Mouse (Mus musculus) MEL (cell line): Measurements from ENCODE around the gene Ifrd1. TPM values are rescaled to one million over a fixed set of nuclear protein-coding genes. Genes with fewer than 3 reads are reported as not detected.

Experiments used
- DNase-seq: peaks from one replicate; pipeline ENCODE4 v3.0.0; 2011; ENCODE audit warnings: low read depth, low spot score
- H3K27ac ChIP-seq: 2 replicates; pipeline ENCODE4 v1.5.1; 2012; ENCODE audit warnings: low read depth, mild to moderate bottlenecking, control low read depth, low read length, moderate library complexity; ENCODE audit not compliant: control insufficient read depth
- H3K27me3 ChIP-seq, 2 experiments: fragments of 150-350 bp in 1 of 2; sonication (generic) in 1 of 2; 2 replicates each; pipeline ENCODE4 v1.6.1; 2012; ENCODE audit warnings: low read length in 2 of 2, mild to moderate bottlenecking in 2 of 2, improper control_type of control experiment in 1 of 2, moderate library complexity in 1 of 2; ENCODE audit not compliant: insufficient read depth in 2 of 2, control insufficient read depth in 1 of 2
- H3K36me3 ChIP-seq, 2 experiments: 2 replicates each; pipeline ENCODE4 v1.6.1; 2012 to 2014; ENCODE audit warnings: low read length in 2 of 2, improper control_type of control experiment in 1 of 2, inconsistent platforms in 1 of 2, mild to moderate bottlenecking in 1 of 2; ENCODE audit not compliant: insufficient read depth in 2 of 2, control insufficient read depth in 1 of 2
- H3K4me1 ChIP-seq, 2 experiments: fragments of 150-350 bp in 1 of 2; sonication (generic) in 1 of 2; 2 replicates each; pipeline ENCODE4 v1.6.1; 2012; ENCODE audit warnings: low read length in 2 of 2, improper control_type of control experiment in 1 of 2, mild to moderate bottlenecking in 1 of 2; ENCODE audit not compliant: insufficient read depth in 2 of 2, control insufficient read depth in 1 of 2
- H3K4me3 ChIP-seq, 2 experiments: fragments of 150-350 bp in 1 of 2; sonication (generic) in 1 of 2; 2 replicates each; pipeline ENCODE4 v1.5.1; 2012; ENCODE audit warnings: low read depth in 2 of 2, low read length in 2 of 2, mild to moderate bottlenecking in 2 of 2, moderate library complexity in 2 of 2, control low read depth in 1 of 2, improper control_type of control experiment in 1 of 2; ENCODE audit not compliant: control insufficient read depth in 1 of 2, insufficient read depth in 1 of 2
- H3K79me2 ChIP-seq: 2 replicates; pipeline ENCODE4 v1.6.1; 2012; ENCODE audit warnings: mild to moderate bottlenecking, low read length, moderate library complexity; ENCODE audit not compliant: control insufficient read depth, poor library complexity, insufficient read depth
- H3K9ac ChIP-seq: 2 replicates; pipeline ENCODE4 v1.6.1; 2012; ENCODE audit warnings: low read depth, mild to moderate bottlenecking, control low read depth, low read length, moderate library complexity; ENCODE audit not compliant: control insufficient read depth, poor library complexity, severe bottlenecking
- H3K9me3 ChIP-seq: fragments of 150-350 bp; sonication (generic); replicated peaks from 2 replicates; pipeline ENCODE4 v1.6.1; 2012; ENCODE audit warnings: mild to moderate bottlenecking, low read length, improper control_type of control experiment, moderate library complexity; ENCODE audit not compliant: insufficient read depth
- BHLHE40 ChIP-seq: IDR thresholded peaks from 2 replicates; pipeline ENCODE4 v1.6.1; 2012; ENCODE audit warnings: low read depth, mild to moderate bottlenecking, inconsistent platforms, low read length, improper control_type of control experiment, borderline replicate concordance
- CHD1 ChIP-seq: IDR thresholded peaks from 2 replicates; pipeline ENCODE4 v1.6.1; 2012; ENCODE audit warnings: low read depth, mild to moderate bottlenecking, inconsistent platforms, low read length, improper control_type of control experiment
- CHD2 ChIP-seq: IDR thresholded peaks from 2 replicates; pipeline ENCODE4 v1.6.1; 2011; ENCODE audit warnings: low read length, improper control_type of control experiment
- E2F4 ChIP-seq: IDR thresholded peaks from 2 replicates; pipeline ENCODE4 v1.6.1; 2011; ENCODE audit warnings: low read depth, low read length, improper control_type of control experiment, borderline replicate concordance
- ELF1 ChIP-seq: IDR thresholded peaks from 2 replicates; pipeline ENCODE4 v1.6.1; 2014; ENCODE audit warnings: low read depth, mild to moderate bottlenecking, inconsistent platforms, low read length, improper control_type of control experiment, moderate library complexity
- ETS1 ChIP-seq: IDR thresholded peaks from 2 replicates; pipeline ENCODE4 v1.6.1; 2012; ENCODE audit warnings: low read depth, mild to moderate bottlenecking, inconsistent platforms, low read length, improper control_type of control experiment, moderate library complexity
- GABPA ChIP-seq: IDR thresholded peaks from 2 replicates; pipeline ENCODE4 v1.6.1; 2012; ENCODE audit warnings: low read depth, mild to moderate bottlenecking, inconsistent platforms, low read length, improper control_type of control experiment, moderate library complexity
- HCFC1 ChIP-seq: IDR thresholded peaks from 2 replicates; pipeline ENCODE4 v1.6.1; 2012; ENCODE audit warnings: low read depth, mild to moderate bottlenecking, inconsistent platforms, low read length, improper control_type of control experiment, moderate library complexity
- MAX ChIP-seq: IDR thresholded peaks from 2 replicates; pipeline ENCODE4 v1.6.1; 2011; ENCODE audit warnings: low read length, improper control_type of control experiment
- MEF2A ChIP-seq: IDR thresholded peaks from 2 replicates; pipeline ENCODE4 v1.6.1; 2014; ENCODE audit warnings: low read depth, mild to moderate bottlenecking, inconsistent platforms, low read length, improper control_type of control experiment; ENCODE audit not compliant: poor library complexity, insufficient replicate concordance, severe bottlenecking; ENCODE audit errors: extremely low read depth
- MXI1 ChIP-seq: IDR thresholded peaks from 2 replicates; pipeline ENCODE4 v1.6.1; 2011; ENCODE audit warnings: mild to moderate bottlenecking, low read depth, low read length, improper control_type of control experiment
- MYB ChIP-seq: IDR thresholded peaks from 2 replicates; pipeline ENCODE4 v1.6.1; 2011; ENCODE audit warnings: mild to moderate bottlenecking, low read depth, low read length, improper control_type of control experiment
- MYC ChIP-seq: IDR thresholded peaks from 2 replicates; pipeline ENCODE4 v1.6.1; 2011; ENCODE audit warnings: low read depth, mild to moderate bottlenecking, low read length, improper control_type of control experiment, moderate library complexity
- NRF1 ChIP-seq: IDR thresholded peaks from 2 replicates; pipeline ENCODE4 v1.6.1; 2014; ENCODE audit warnings: low read depth, mild to moderate bottlenecking, inconsistent platforms, low read length, improper control_type of control experiment, moderate library complexity; ENCODE audit not compliant: poor library complexity, insufficient read depth, severe bottlenecking
- POLR2A ChIP-seq, 2 experiments: IDR thresholded peaks; 2 replicates each; pipeline ENCODE4 v1.6.1; 2011 to 2012; ENCODE audit warnings: low read length in 2 of 2, mild to moderate bottlenecking in 2 of 2, control low read depth in 1 of 2, improper control_type of control experiment in 1 of 2, low read depth in 1 of 2, moderate library complexity in 1 of 2; ENCODE audit not compliant: control insufficient read depth in 1 of 2, insufficient read depth in 1 of 2, poor library complexity in 1 of 2
- SIN3A ChIP-seq: IDR thresholded peaks from 2 replicates; pipeline ENCODE4 v1.6.1; 2012; ENCODE audit warnings: low read length, improper control_type of control experiment, inconsistent platforms
- TAL1 ChIP-seq: IDR thresholded peaks from 2 replicates; pipeline ENCODE4 v1.6.1; 2012; ENCODE audit warnings: mild to moderate bottlenecking, inconsistent platforms, low read length, moderate library complexity, mixed read lengths
- TCF12 ChIP-seq: IDR thresholded peaks from 2 replicates; pipeline ENCODE4 v1.6.1; 2014; ENCODE audit warnings: low read depth, mild to moderate bottlenecking, inconsistent platforms, low read length, improper control_type of control experiment, moderate library complexity
- ZNF384 ChIP-seq: IDR thresholded peaks from 2 replicates; pipeline ENCODE4 v1.6.1; 2012; ENCODE audit warnings: low read depth, mild to moderate bottlenecking, inconsistent platforms, low read length, improper control_type of control experiment
- polyA plus RNA-seq, 2 experiments: library from polyadenylated mRNA; stranded (reverse) in 1 of 2; unstranded in 1 of 2; fragments of >175 nt in 1 of 2; fragments of >200 nt in 1 of 2; gene quantifications; 2 replicates each; pipeline versions ENCODE4 v1.2.1 to v1.2.4; 2012; ENCODE audit warnings: low replicate concordance in 2 of 2, low read depth in 1 of 2; ENCODE audit not compliant: insufficient read length in 2 of 2, insufficient read depth in 1 of 2, missing spikeins in 1 of 2
- total RNA-seq: library from RNA; depleted of rRNA; stranded (reverse); fragments of 300-350 nt; gene quantifications from 2 replicates; pipeline ENCODE4 v1.2.3, GENCODE M21; 2012

The Ifrd1 gene
- total and polyA plus RNA-seq, 3 experiments, result 161 to 167 TPM; not detected in 1

DNA sequence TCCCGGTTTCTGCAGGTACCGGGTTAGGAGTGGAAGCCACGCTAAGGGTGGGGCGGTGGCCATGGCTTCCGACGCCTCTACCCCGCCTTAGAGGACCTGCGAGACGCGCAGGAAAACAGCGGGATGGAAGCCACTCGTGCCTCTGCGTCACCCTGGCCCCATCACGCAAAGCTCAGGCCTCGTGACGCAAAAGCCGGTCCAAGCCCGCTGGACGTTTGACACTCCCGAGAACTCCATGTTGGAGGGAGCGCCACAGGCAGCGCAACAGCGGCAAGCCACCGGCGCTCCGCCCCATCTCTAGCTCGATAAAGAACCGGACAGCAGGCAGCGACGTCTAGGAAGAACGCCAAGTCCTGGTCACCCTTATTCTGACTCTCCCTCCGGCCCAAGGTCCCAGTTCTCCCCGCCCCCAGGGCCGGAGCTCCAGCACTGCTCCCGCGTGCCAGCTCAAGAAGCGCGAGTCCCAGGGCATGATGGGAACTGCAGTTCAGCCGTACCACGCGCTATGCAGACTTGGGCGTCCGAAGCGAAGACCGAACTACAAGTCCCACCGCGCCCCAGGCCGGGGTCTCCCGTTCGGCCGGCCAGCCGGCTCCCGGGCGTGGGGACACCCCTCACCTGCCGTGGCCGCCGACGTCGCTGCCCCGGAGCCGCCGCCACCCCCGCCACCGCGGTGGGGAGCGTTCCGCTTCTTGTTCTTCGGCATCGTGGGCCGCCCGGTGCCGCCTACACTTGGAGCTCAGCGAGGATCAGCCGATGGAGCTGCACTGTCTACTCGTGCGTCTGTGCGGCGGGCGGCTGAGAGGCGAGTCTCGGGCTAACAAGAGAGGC is 25.8 kb downstream of the Ifrd1 start:
- peak overlapping the region; percentile 92 for H3K9ac ChIP-seq
- H3K4me1 ChIP-seq, result peaks cover 0 to 11% of the 10 kb centered on the region in 2 experiments; a peak in 3 of 4 replicates
- TF ChIP-seq MEF2A, result no peak
- peak; percentile 4; the same call in 1 of the 2 replicates for TF ChIP-seq ETS1
- TF ChIP-seq SIN3A, result peak; percentile 52
- no peak for TF ChIP-seq TAL1
- no peak for TF ChIP-seq NRF1
- TF ChIP-seq MYC, result peak; percentile 62; the same call in 1 of the 2 replicates
- TF ChIP-seq GABPA, result no peak
- TF ChIP-seq MYB, result no peak
- TF ChIP-seq POLR2A (IDR thresholded peaks at IDR 0.05; ENCODE audit: control insufficient read depth in 1 of 2, insufficient read depth in 1 of 2, low read depth in 1 of 2, low read length in 2 of 2, poor library complexity in 1 of 2), result no peak
- 0 out of 2 replicates have a peak, but pooled peaks have one; percentile 12 for TF ChIP-seq ELF1
- peak; percentile 94 for TF ChIP-seq HCFC1
- TF ChIP-seq MXI1, result peak; percentile 93
- no peak for TF ChIP-seq ZNF384
- TF ChIP-seq TCF12, result no peak
- peak; percentile 70 for TF ChIP-seq MAX
- TF ChIP-seq CHD2, result peak; percentile 67
- TF ChIP-seq BHLHE40, result no peak
- H3K4me3 ChIP-seq, result peak overlapping the region; percentile 51 to 81
- H3K27ac ChIP-seq, result peak overlapping the region; percentile 84
- peaks cover 6 to 17% of the 10 kb centered on the region in 2 experiments for H3K36me3 ChIP-seq
- H3K27me3 ChIP-seq, result no peaks in the 10 kb centered on the region
- DNase-seq, result peak; percentile 92
- peaks cover 40% of the 10 kb centered on the region for H3K79me2 ChIP-seq
- H3K9me3 ChIP-seq, result no peaks in the 10 kb centered on the region

GRCm38 (mm10) chr12:40221611-40222010 is 26.7 kb downstream of the Ifrd1 start:
- peaks cover 0 to 11% of the 10 kb centered on the region in 2 experiments; a peak in 3 of 4 replicates for H3K4me1 ChIP-seq
- 0 out of 2 replicates have a peak, but pooled peaks have one; percentile 20 for TF ChIP-seq ETS1
- no peak for TF ChIP-seq E2F4
- peak; percentile 46; the same call in 1 of the 2 replicates for TF ChIP-seq CHD1
- DNase-seq, result peak; percentile 37
- H3K9ac ChIP-seq, result peak overlapping the region; percentile 92
- H3K4me3 ChIP-seq, result peak overlapping the region; percentile 51 to 81
- H3K9me3 ChIP-seq, result no peaks in the 10 kb centered on the region
- peaks cover 44% of the 10 kb centered on the region for H3K79me2 ChIP-seq
- H3K36me3 ChIP-seq, result peaks cover 13 to 21% of the 10 kb centered on the region in 2 experiments
- no peaks in the 10 kb centered on the region for H3K27me3 ChIP-seq
- H3K27ac ChIP-seq, result no peak overlapping the region
